Mouse (Mus musculus) adrenal gland, postnatal 10 days (tissue): ENCODE data around the gene Dpp7. TPM values are rescaled to one million over a fixed set of nuclear protein-coding genes. Genes with fewer than 3 reads are reported as not detected.
A peak's percentile ranks its signal among the peaks of the same experiment; 100 is the strongest.

Source experiments
- DNase-seq: peaks from one replicate; pipeline ENCODE4 v3.0.0; 2021; ENCODE audit warnings: mixed read lengths
- total RNA-seq, 2 experiments: library from RNA; stranded (reverse); gene quantifications; 2 replicates each; pipeline ENCODE4 v1.2.3; 2021

Dpp7 gene
- total RNA-seq, 2 experiments from 2014 or later = 15.4 to 19.1 TPM

- DNase-seq = no peak
These were observed 44.7 kb downstream of the Dpp7 start for GRCm38 (mm10) chr2:25311491-25311891.

GRCm38 (mm10) chr2:25310969-25311368, 45.2 kb downstream of the Dpp7 start:
- DNase-seq = no peak

- no peak for DNase-seq
These were observed 46.0 kb downstream of the Dpp7 start for GRCm38 (mm10) chr2:25310180-25310579.

DNA sequence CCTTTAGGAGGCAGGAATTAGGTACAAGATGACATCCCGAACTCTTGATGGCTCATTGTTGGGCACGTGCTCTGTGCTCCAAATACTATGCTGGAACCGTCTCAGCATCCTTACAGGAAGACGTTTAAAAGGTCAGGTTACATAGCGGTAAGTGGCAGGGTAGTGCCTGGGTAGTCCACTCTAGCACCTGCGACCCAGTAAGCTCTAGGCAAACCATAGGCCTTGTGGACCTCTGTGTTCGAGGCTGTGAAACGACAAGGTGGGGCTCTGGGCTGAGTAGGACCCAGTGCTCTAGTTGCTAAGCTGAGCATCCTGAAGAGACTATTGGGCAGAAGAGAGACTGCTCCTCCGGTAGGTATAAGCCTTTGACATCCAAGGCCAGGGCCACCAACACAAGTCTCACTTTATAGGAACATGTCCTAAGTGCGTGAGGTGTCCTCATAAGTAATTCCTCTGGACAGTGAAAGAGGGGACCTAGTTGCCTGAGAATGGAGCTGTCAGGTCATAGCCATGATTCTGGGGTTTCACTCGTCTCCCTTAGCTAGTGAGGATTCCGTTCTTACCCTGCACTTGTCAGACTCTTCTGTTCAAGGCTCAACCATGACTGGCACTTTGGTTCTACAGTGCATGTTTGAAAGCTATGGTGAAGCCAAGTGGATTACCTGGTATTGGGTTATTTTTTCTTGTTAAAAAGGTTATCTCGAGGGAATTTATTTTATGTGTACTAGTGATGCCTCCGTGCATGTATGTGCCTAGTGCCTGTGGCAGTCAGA, 50.4 kb downstream of the Dpp7 start:
- DNase-seq = no peak

DNA sequence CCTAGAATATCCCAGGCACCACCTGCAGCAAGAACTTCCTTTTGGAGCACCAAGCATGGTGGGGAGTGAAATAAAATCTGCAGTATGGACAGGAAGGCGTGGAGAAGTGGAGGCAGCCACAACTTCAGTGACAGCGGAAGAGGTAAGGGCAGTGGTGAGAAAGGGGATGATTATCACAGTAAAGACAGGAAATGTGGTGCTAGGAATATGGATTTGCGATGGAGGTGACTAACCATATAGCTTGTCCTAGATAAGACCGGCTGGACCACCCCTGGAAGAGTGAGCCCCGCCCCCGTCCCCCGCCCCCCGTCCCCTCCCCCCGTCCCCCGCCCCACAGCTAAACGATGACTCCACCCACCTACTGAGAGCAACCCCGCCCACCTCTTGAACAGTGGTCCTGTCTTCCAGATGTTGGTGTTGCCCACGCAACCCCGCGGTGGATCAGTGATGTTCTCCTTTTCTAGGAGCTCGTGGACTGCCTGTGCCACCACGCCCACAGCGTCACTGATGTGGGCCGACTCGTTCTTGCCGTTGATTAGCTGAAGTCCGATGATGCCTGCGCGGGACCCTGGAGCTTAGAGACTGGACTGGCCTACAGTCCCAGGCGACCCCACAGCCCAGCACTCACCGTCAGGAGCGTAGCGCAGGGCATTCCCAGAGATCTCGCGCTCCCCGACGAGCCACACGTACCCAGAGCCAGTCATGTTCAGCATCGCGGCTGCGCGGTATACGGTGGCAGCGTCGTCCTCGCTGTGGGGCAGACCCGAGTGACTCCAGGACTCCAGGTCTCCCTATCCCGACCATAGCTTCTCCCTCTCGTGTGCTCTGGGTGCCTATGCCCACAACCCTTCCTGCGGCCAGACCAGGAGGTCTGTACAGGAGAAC, 51.3 kb downstream of the Dpp7 start:
- peak; percentile 29 for DNase-seq

DNA sequence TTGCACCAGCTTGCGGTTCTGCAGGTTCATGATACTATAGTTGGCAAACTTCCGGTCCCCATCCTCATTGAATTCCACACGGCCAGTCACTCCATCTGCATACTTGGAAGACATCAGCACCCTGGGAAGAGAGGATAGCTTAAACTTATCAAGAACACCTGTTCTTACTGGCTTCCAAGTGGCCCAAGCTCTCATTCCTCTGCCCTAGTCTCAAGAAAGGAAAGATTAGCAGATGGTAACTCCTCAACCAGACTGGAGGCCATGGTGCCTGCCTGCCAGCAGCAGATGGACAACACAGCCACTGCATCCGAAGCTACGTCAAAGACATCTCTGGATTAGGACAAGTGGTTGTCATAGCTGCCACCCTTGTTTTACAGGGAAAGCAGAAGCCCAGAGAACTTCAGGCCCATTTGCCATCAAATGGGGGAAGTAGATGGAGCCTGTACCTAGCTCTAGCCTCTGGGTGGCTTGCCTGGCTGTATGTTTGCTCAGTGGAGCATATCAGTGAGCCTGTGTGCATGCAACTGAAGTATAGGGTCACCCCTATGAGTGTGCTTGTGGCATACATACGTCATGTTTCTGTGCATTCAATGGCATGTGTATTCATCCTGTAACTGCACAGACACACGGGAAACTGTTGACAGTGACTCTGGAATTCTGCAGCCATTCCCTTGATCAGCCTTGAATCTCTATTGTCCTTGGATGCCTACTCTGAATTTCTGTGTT, 52.1 kb downstream of the Dpp7 start:
- no peak for DNase-seq

GRCm38 (mm10) chr2:25303452-25303851, 52.7 kb downstream of the Dpp7 start:
- no peak for DNase-seq

Other genes starting within 250 kb of the Dpp7 start
- 10 to 100 TPM; 15.1 to 15.5 TPM for gene Nrarp, start 175.6 kb downstream of the Dpp7 start, total RNA-seq
- 10 to 100 TPM; 13.9 to 19.5 TPM for gene Tor4a, start 159.5 kb downstream of the Dpp7 start, total RNA-seq
- 10 to 100 TPM; 46.3 to 48.8 TPM for gene Nelfb, start 144.9 kb downstream of the Dpp7 start, total RNA-seq
- not detected for gene Stpg3, start 141.7 kb downstream of the Dpp7 start, total RNA-seq
- not detected for gene Fam166a, start 137.6 kb downstream of the Dpp7 start, total RNA-seq
- 100 to 1,000 TPM; 264 to 293 TPM for gene Tubb4b, start 131.7 kb downstream of the Dpp7 start, total RNA-seq
- not detected for gene Slc34a3, start 122.0 kb downstream of the Dpp7 start, total RNA-seq
- not detected for gene Rnf224, start 119.6 kb downstream of the Dpp7 start, total RNA-seq
- gene Rnf208, start 114.1 kb downstream of the Dpp7 start, total RNA-seq = 1 to 10 TPM; 6.4 to 7.3 TPM
- gene Cysrt1, start 113.9 kb downstream of the Dpp7 start, total RNA-seq = not detected
- 1 to 10 TPM; 2.3 to 3.3 TPM for gene AL732309.1, start 109.5 kb downstream of the Dpp7 start, total RNA-seq
- gene Tmem203, start 100.9 kb downstream of the Dpp7 start, total RNA-seq = 10 to 100 TPM; 27.7 to 31.0 TPM
- 10 to 100 TPM; 11.2 to 11.4 TPM for gene Tprn, start 93.7 kb downstream of the Dpp7 start, total RNA-seq
- 10 to 100 TPM; 48.0 to 52.2 TPM for gene Ssna1, start 83.9 kb downstream of the Dpp7 start, total RNA-seq
- 10 to 100 TPM; 61.0 to 73.1 TPM for gene Anapc2, start 83.9 kb downstream of the Dpp7 start, total RNA-seq
- not detected for gene Tmem210, start 68.2 kb downstream of the Dpp7 start, total RNA-seq
- not detected for gene Lrrc26, start 66.4 kb downstream of the Dpp7 start, total RNA-seq
- 1 to 10 TPM; 7.3 to 9.6 TPM for gene Grin1, start 37.2 kb downstream of the Dpp7 start, total RNA-seq
- 10 to 100 TPM; 41.5 to 41.9 TPM for gene Man1b1, start 24.0 kb downstream of the Dpp7 start, total RNA-seq
- 10 to 100 TPM; 11.2 to 11.8 TPM for gene Uap1l1, start 9.3 kb upstream of the Dpp7 start, total RNA-seq
- 1 to 10 TPM; 3.3 to 5.3 TPM for gene Sapcd2, start 16.0 kb upstream of the Dpp7 start, total RNA-seq
- gene Entpd2, start 39.5 kb upstream of the Dpp7 start, total RNA-seq = 10 to 100 TPM; 11.7 to 15.1 TPM
- 10 to 100 TPM; 67.8 to 83.9 TPM for gene Npdc1, start 43.0 kb upstream of the Dpp7 start, total RNA-seq
- gene Fut7, start 66.9 kb upstream of the Dpp7 start, total RNA-seq = 1 to 10 TPM in 1 of 2 experiments, under 1 TPM in 1; 0.67 to 1.1 TPM
- 10 to 100 TPM; 21.1 to 27.4 TPM for gene Abca2, start 72.3 kb upstream of the Dpp7 start, total RNA-seq
- gene Clic3, start 100.5 kb upstream of the Dpp7 start, total RNA-seq = under 1 TPM; 0.90 to 0.91 TPM
- 10 to 100 TPM; 33.1 to 42.3 TPM for gene Paxx, start 104.7 kb upstream of the Dpp7 start, total RNA-seq
- gene Ptgds, start 113.7 kb upstream of the Dpp7 start, total RNA-seq = 1 to 10 TPM; 3.8 to 3.9 TPM
- gene Lcn12, start 137.6 kb upstream of the Dpp7 start, total RNA-seq = not detected
- 10 to 100 TPM; 73.1 to 88.8 TPM for gene Fbxw5, start 144.4 kb upstream of the Dpp7 start, total RNA-seq
- gene C8g, start 145.4 kb upstream of the Dpp7 start, total RNA-seq = 10 to 100 TPM; 16.8 to 42.9 TPM
- gene Traf2, start 190.6 kb upstream of the Dpp7 start, total RNA-seq = 10 to 100 TPM; 18.0 to 22.7 TPM
- 100 to 1,000 TPM; 266 to 285 TPM for gene Edf1, start 201.5 kb upstream of the Dpp7 start, total RNA-seq
- gene Mamdc4, start 218.5 kb upstream of the Dpp7 start, total RNA-seq = 1 to 10 TPM; 1.6 to 6.3 TPM
- gene Phpt1, start 218.9 kb upstream of the Dpp7 start, total RNA-seq = 10 to 100 TPM; 63.5 to 82.8 TPM
- 1 to 10 TPM; 1.8 to 2.2 TPM for gene Ajm1, start 225.4 kb upstream of the Dpp7 start, total RNA-seq